Mouse (Mus musculus): ENCODE data around the gene Col15a1. TPM values are rescaled to one million over a fixed set of nuclear protein-coding genes. Genes with fewer than 3 reads are reported as not detected.

The Col15a1 gene
- polyA plus RNA-seq, 1 experiment: 1.6 TPM

DNA sequence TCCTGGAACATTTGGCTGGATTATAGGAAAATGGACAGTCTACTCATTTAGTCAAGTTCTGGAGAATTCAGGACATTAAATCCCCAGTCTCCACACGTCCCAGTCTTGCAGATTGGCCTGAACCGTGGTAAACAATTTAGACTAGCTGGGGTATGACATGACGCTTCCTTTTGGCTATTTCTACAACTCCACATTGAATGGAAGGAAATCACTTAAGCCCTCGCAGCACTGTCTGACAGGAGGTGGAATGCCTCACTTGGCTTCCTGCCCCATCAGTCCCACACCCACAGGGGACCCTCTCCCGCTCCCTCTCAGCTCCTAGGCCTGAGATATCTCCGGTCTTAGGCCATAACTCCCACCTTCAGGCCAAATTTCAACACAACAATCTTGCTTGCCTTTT is 2.1 kb upstream of the Col15a1 start:
- no peak for TF ChIP-seq CTCF (IDR thresholded peaks at IDR 0.05; ENCODE audit: low read depth, low read length)
- TF ChIP-seq POLR2A (IDR thresholded peaks at IDR 0.05; ENCODE audit: insufficient read depth, low read length): no peak
- no peak for TF ChIP-seq EP300 (IDR thresholded peaks at IDR 0.05; ENCODE audit: insufficient read depth, low read depth, low read length)
- no peak overlapping the region for H3K9ac ChIP-seq (ENCODE audit: low read depth, poor library complexity, severe bottlenecking)
- no peaks in the 10 kb centered on the region for H3K9me3 ChIP-seq (replicated peaks; ENCODE audit: control insufficient read depth, insufficient read depth, low read length, poor library complexity, severe bottlenecking)
- H3K4me1 ChIP-seq (ENCODE audit: control insufficient read depth, insufficient read depth, low read length): no peaks in the 10 kb centered on the region
- H3K27ac ChIP-seq (ENCODE audit: insufficient read depth, low read length): no peak overlapping the region
- no peak overlapping the region for H3K4me3 ChIP-seq (ENCODE audit: low read depth, low read length)
- no peaks in the 10 kb centered on the region for H3K36me3 ChIP-seq (ENCODE audit: control insufficient read depth, insufficient read depth, low read length, poor library complexity, severe bottlenecking)
- no peaks in the 10 kb centered on the region for H3K27me3 ChIP-seq (ENCODE audit: control insufficient read depth, insufficient read depth, low read length, poor library complexity, severe bottlenecking)

DNA sequence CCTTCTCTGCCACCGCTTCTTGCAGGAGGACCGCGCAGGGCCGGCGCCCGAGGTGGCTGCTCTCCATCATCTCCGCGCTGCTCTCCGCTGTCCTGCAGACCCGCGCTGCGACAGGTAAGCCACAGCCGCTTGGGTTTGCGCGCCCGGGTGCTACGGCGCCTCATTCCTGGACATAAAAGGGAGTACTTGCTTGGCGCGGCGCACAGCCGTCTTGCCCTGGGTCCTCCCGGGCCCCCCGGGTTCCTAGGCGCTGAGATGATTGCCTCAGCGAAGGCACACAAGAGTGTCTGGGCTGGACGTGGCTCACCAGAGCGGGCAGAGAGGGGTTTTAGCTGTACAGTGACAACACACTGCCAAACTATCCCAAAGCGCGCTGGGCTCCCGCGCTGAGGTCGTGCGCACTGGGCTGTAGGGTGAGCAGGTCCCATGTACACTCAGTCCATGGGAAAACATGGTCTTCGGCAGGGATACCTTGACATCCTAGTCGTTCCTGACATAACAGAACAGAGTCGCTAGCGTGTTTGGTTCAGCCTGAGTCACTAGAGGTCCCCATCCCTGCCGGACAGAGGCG is 545 bp downstream of the Col15a1 start:
- no peak for TF ChIP-seq EP300 (IDR thresholded peaks at IDR 0.05; ENCODE audit: insufficient read depth, low read depth, low read length)
- no peak for TF ChIP-seq POLR2A (IDR thresholded peaks at IDR 0.05; ENCODE audit: insufficient read depth, low read length)
- no peak for TF ChIP-seq CTCF (IDR thresholded peaks at IDR 0.05; ENCODE audit: low read depth, low read length)
- H3K4me1 ChIP-seq (ENCODE audit: control insufficient read depth, insufficient read depth, low read length): no peaks in the 10 kb centered on the region
- no peak overlapping the region for H3K27ac ChIP-seq (ENCODE audit: insufficient read depth, low read length)
- no peaks in the 10 kb centered on the region for H3K9me3 ChIP-seq (replicated peaks; ENCODE audit: control insufficient read depth, insufficient read depth, low read length, poor library complexity, severe bottlenecking)
- H3K36me3 ChIP-seq (ENCODE audit: control insufficient read depth, insufficient read depth, low read length, poor library complexity, severe bottlenecking): no peaks in the 10 kb centered on the region
- no peaks in the 10 kb centered on the region for H3K27me3 ChIP-seq (ENCODE audit: control insufficient read depth, insufficient read depth, low read length, poor library complexity, severe bottlenecking)
- no peak overlapping the region; the same call in 1 of the 2 replicates for H3K9ac ChIP-seq (ENCODE audit: low read depth, poor library complexity, severe bottlenecking)
- peak overlapping the region; percentile 64 for H3K4me3 ChIP-seq (ENCODE audit: low read depth, low read length)

DNA sequence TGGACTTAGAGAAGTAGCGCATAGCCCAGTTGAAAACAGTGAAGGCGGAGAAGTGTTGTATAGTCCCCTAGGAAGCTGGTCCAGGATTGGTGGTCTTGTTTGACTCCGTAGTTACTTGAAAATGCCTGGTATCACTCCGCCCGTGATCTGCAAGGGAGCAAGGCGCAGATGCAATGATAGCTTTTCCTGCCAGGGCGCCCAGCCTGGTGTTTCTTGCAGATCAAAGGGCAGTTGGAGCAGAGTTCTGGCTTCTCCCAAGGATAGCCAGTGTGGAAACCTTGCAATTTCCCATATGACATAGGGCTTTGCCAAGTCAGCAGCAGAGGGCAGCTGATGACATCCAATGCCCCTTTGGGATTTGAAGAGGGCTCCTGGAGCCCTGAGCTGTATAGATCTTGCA is 1.5 kb downstream of the Col15a1 start:
- H3K27me3 ChIP-seq (ENCODE audit: control insufficient read depth, insufficient read depth, low read length, poor library complexity, severe bottlenecking): no peaks in the 10 kb centered on the region
- no peak overlapping the region for H3K27ac ChIP-seq (ENCODE audit: insufficient read depth, low read length)
- no peak overlapping the region for H3K9ac ChIP-seq (ENCODE audit: low read depth, poor library complexity, severe bottlenecking)
- H3K9me3 ChIP-seq (replicated peaks; ENCODE audit: control insufficient read depth, insufficient read depth, low read length, poor library complexity, severe bottlenecking): no peaks in the 10 kb centered on the region
- H3K4me3 ChIP-seq (ENCODE audit: low read depth, low read length): no peak overlapping the region
- no peaks in the 10 kb centered on the region for H3K36me3 ChIP-seq (ENCODE audit: control insufficient read depth, insufficient read depth, low read length, poor library complexity, severe bottlenecking)
- TF ChIP-seq POLR2A (IDR thresholded peaks at IDR 0.05; ENCODE audit: insufficient read depth, low read length): no peak
- no peak for TF ChIP-seq CTCF (IDR thresholded peaks at IDR 0.05; ENCODE audit: low read depth, low read length)
- no peaks in the 10 kb centered on the region for H3K4me1 ChIP-seq (ENCODE audit: control insufficient read depth, insufficient read depth, low read length)

DNA sequence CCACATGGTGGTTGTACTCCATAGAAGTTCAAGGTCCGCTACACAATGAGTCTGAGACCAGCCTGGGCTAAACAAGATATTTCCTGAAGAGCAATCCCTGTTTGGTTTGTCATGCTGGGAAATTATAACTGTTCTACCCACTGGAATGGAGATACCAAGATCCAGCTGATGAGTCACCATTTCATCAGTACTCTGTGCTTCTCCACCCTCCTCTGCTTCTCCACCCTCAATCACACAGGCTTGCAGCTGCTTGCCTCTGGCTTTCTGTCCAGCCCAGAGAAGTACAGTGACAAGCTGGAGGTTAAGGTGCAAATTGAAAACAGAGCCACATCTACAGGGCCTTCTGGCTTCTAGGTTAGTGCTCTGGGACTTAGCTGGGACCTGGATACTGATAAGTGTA is 10.9 kb downstream of the Col15a1 start:
- Histone ChIP-seq H3K36me3 (ENCODE audit: control insufficient read depth, insufficient read depth, low read length, poor library complexity, severe bottlenecking) (no peaks in the 10 kb centered on the region), H3K27ac (ENCODE audit: insufficient read depth, low read length) (no peak overlapping the region), H3K4me3 (ENCODE audit: low read depth, low read length) (no peak overlapping the region), H3K9me3 (replicated peaks; ENCODE audit: control insufficient read depth, insufficient read depth, low read length, poor library complexity, severe bottlenecking) (no peaks in the 10 kb centered on the region; the same call in 1 of the 2 replicates), H3K9ac (ENCODE audit: low read depth, poor library complexity, severe bottlenecking) (no peak overlapping the region), H3K4me1 (ENCODE audit: control insufficient read depth, insufficient read depth, low read length) (no peaks in the 10 kb centered on the region), H3K27me3 (ENCODE audit: control insufficient read depth, insufficient read depth, low read length, poor library complexity, severe bottlenecking) (no peaks in the 10 kb centered on the region)
- TF ChIP-seq EP300 (IDR thresholded peaks at IDR 0.05; ENCODE audit: insufficient read depth, low read depth, low read length) (no peak), CTCF (IDR thresholded peaks at IDR 0.05; ENCODE audit: low read depth, low read length) (no peak), POLR2A (IDR thresholded peaks at IDR 0.05; ENCODE audit: insufficient read depth, low read length) (no peak)

DNA sequence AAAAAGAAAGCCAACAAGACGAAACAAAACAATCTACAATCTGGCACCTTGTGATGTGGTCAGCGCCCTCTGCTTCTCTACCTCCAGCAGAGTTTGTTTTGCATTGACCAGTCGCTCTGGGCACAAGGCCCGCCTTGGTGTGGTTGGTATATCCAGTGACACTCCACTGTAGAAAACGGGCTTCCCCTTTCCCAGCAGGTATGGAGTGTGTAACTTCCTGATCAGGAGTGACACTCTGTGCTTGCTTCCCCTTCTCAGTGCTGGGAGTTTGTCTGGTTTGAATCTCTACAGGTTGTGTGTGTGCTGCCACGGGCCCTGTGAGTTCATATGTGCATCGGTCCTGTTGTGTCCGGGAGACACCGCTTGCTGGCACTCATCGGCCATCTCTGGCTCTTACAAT is 11.4 kb downstream of the Col15a1 start:
- Histone ChIP-seq H3K27ac (ENCODE audit: insufficient read depth, low read length) (no peak overlapping the region), H3K9me3 (replicated peaks; ENCODE audit: control insufficient read depth, insufficient read depth, low read length, poor library complexity, severe bottlenecking) (no peaks in the 10 kb centered on the region; the same call in 1 of the 2 replicates), H3K4me3 (ENCODE audit: low read depth, low read length) (no peak overlapping the region), H3K4me1 (ENCODE audit: control insufficient read depth, insufficient read depth, low read length) (no peaks in the 10 kb centered on the region), H3K36me3 (ENCODE audit: control insufficient read depth, insufficient read depth, low read length, poor library complexity, severe bottlenecking) (no peaks in the 10 kb centered on the region), H3K27me3 (ENCODE audit: control insufficient read depth, insufficient read depth, low read length, poor library complexity, severe bottlenecking) (no peaks in the 10 kb centered on the region), H3K9ac (ENCODE audit: low read depth, poor library complexity, severe bottlenecking) (no peak overlapping the region)
- no peak for TF ChIP-seq POLR2A (IDR thresholded peaks at IDR 0.05; ENCODE audit: insufficient read depth, low read length)
- no peak for TF ChIP-seq EP300 (IDR thresholded peaks at IDR 0.05; ENCODE audit: insufficient read depth, low read depth, low read length)
- no peak for TF ChIP-seq CTCF (IDR thresholded peaks at IDR 0.05; ENCODE audit: low read depth, low read length)

DNA sequence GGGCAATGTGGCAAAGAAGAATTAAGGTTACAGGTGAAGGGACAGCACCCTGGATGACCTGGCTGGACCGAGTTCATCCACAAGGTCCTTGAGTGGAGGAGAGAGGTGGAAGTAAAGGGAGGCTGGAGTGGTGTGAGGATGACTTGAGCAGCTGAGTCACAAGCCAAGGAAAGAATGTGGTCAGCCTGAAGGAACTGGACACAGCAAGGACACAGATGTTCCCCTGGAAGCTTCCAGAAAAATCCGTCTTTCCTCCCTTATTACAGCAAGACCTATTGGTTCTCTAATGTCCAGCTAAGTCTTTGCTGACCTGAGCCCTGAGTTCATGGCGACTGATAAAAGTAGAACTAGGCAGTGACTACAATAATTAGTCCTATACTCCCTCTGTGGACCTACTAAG is 12.6 kb downstream of the Col15a1 start:
- TF ChIP-seq POLR2A (IDR thresholded peaks at IDR 0.05; ENCODE audit: insufficient read depth, low read length): no peak
- no peak for TF ChIP-seq CTCF (IDR thresholded peaks at IDR 0.05; ENCODE audit: low read depth, low read length)
- no peak for TF ChIP-seq EP300 (IDR thresholded peaks at IDR 0.05; ENCODE audit: insufficient read depth, low read depth, low read length)
- Histone ChIP-seq H3K4me1 (ENCODE audit: control insufficient read depth, insufficient read depth, low read length) (no peaks in the 10 kb centered on the region), H3K27ac (ENCODE audit: insufficient read depth, low read length) (no peak overlapping the region), H3K9ac (ENCODE audit: low read depth, poor library complexity, severe bottlenecking) (no peak overlapping the region), H3K36me3 (ENCODE audit: control insufficient read depth, insufficient read depth, low read length, poor library complexity, severe bottlenecking) (no peaks in the 10 kb centered on the region), H3K9me3 (replicated peaks; ENCODE audit: control insufficient read depth, insufficient read depth, low read length, poor library complexity, severe bottlenecking) (no peaks in the 10 kb centered on the region; the same call in 1 of the 2 replicates), H3K27me3 (ENCODE audit: control insufficient read depth, insufficient read depth, low read length, poor library complexity, severe bottlenecking) (no peaks in the 10 kb centered on the region), H3K4me3 (ENCODE audit: low read depth, low read length) (no peak overlapping the region)
